Mouse (Mus musculus): ENCODE measurements around the gene Gm9945. TPM values are rescaled to one million over a fixed set of nuclear protein-coding genes. Genes with fewer than 3 reads are reported as not detected.

Gm9945 gene
- total RNA-seq, 4 experiments from 2014 or later = 1.8 to 4.9 (median 2.8) TPM

GRCm38 (mm10) chr11:53461727-53462126 is 18.2 kb upstream of the Gm9945 start:
- no peak for DNase-seq (ENCODE audit: low spot score in 2 of 2)

- no peak for DNase-seq (ENCODE audit: low spot score in 2 of 2)
These were observed 16.2 kb upstream of the Gm9945 start for GRCm38 (mm10) chr11:53463551-53464424.

- peak; percentile 77 to 82 for DNase-seq (ENCODE audit: low spot score in 2 of 2)
These were observed 13.6 kb upstream of the Gm9945 start for GRCm38 (mm10) chr11:53466231-53466971.

- DNase-seq (ENCODE audit: low spot score in 2 of 2) = no peak
These were observed 10.5 kb upstream of the Gm9945 start for GRCm38 (mm10) chr11:53469294-53469967.

- DNase-seq (ENCODE audit: low spot score in 2 of 2) = peak; percentile 90 to 96
These were observed 9.8 kb upstream of the Gm9945 start, which contains the start of gene Gm9837 for GRCm38 (mm10) chr11:53469968-53470695. Gene Gm9837 (minus strand): TSS chr11:53470479.

- no peak for DNase-seq (ENCODE audit: low spot score in 2 of 2)
These were observed 7.3 kb upstream of the Gm9945 start for GRCm38 (mm10) chr11:53472709-53473108.

DNA sequence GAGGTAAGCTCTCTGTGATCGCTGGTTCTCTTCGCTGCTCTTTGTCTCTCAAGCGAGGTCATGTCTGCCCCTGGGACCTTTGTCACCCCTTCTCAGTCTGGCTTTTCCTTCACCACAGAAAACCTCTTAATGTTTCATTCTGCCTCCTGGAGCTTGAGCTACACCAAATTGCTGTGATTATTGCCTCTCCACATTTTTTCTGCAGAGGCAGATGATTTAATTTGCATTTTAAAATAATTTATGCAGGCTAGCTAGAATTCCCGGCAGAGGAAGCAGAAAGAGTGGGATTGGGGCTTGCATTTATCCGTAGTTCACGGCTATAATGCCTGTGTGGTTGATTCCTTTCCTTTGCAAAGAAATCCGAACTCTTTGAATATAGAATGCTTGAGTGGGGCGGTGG is 4.3 kb upstream of the Gm9945 start:
- no peak for DNase-seq (ENCODE audit: low spot score in 2 of 2)

GRCm38 (mm10) chr11:53477833-53478232 is 2.1 kb upstream of the Gm9945 start:
- no peak for DNase-seq (ENCODE audit: low spot score in 2 of 2)

DNA sequence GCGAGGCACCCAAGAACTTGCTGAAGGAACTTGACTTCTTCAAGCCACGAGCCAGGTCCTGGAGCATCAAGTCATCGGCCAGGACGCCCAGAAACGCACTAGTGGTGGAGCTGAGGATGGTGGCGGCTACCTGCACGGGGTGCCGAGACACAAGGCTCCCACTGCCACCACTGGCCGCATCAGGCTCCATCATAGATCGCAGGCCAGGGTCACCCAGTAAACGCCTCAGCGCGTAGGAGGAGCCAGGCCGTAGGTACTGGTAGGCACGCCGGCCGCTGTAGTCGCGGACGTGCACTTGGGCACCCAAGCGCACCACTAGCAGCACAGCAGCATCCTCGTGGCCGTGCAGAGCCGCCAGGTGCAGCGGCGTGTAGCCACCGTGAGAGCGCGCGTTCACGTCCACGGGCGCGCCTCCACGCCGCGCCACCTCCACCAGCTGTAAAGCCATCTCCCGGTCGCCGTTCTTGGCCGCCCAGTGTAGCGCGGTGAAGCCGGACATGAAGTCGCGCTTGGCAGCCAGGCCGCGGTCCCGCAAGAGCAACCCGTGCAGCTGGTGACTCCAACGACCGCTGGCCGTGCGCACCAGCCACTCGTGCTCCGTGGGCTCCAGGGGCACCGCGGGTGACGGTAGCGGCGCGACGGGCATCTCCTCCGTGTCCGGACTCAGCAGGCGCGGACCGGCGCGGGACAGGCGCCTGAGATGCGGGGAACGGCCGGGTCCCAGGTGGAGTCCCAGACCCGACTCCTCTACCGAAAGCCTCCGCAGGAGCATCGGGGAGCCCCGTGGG is 1.4 kb upstream of the Gm9945 start:
- no peak for DNase-seq (ENCODE audit: low spot score in 2 of 2)

- DNase-seq (ENCODE audit: low spot score in 2 of 2) = no peak
These were observed 689 bp upstream of the Gm9945 start for GRCm38 (mm10) chr11:53479171-53479782.

DNA sequence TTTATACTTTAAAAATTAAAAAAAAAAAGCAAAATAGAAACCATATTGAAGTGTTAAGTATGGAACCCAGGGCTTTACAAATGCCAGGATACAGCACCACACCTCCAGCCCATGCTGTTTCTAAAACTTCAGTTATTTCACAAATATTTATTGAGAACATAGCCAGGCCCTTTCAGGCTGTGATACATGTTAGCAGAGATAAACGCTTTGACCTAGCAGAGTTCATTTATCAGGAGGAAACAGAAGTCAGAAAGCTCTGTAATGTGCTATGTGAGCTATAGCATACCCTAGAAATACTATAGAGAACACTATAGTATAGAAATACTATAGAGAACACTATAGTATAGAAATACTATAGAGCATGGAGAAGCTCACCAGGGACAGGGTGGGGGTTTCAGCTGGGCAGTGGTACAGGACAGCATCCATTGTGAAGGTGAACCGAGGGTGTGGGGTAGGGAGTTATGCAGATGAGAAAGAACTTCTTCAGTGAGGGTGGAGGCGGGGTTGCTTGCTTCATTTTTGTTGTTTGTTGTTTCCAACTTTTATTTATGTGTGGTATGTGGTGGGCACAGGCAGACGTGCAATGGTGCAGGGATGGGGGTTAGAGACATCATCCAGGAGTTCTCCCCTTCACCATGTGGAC is 1.2 kb downstream of the Gm9945 start:
- no peak for DNase-seq (ENCODE audit: low spot score in 2 of 2)

DNA sequence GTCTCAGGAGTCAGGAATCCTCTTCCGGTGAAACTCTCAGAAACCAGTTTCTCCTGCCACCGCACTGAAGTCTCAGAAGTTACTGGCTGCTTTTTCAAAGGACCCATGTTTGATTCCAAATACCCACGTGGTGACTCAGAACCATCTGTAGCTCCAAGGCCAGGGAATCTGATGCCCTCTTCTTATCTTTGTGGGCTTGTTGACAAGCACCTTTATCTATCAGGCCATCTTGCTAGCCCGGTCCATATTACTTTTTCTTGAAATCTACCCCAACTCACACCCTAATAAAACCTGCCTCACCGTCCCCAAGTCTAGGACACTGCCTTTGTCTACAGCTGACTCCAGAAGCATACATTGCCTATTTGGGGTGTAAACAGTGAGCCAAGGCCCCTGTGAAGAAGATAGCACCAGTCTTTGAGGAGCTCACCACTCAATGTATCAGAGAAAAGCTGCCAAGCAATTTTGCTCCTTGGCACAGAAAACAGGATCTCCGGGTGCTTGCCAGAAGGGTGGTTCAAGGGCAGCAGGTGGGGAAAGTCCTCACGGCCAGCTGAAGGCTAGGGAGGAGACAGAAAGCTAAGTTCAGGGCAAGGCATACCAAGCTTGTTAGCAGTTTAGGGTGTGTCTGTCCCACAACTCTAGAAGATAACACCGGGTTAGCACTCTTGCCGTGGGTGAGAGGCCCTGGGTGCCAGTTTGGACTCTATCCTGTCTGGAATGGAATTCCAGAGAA is 3.4 kb downstream of the Gm9945 start:
- DNase-seq (ENCODE audit: low spot score in 2 of 2) = no peak

DNA sequence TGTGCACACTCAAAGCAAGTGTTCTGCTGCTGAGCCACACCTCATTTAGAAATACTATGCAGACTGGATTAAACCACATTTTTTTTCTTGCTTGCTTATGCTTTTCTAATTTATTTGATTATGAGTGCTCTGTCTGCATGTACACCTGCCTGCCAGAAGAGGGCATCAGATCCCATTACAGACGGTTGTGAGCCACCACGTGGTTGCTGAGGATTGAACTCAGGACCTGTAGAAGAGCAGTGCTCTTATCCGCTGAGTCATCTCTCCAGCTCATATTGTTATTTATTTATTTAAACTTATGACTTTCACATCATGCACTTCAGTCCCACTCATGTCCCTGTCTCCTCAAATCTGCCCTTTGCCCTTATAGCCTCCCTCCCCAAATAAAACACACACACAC is 5.8 kb downstream of the Gm9945 start:
- DNase-seq (ENCODE audit: low spot score in 2 of 2) = no peak

DNA sequence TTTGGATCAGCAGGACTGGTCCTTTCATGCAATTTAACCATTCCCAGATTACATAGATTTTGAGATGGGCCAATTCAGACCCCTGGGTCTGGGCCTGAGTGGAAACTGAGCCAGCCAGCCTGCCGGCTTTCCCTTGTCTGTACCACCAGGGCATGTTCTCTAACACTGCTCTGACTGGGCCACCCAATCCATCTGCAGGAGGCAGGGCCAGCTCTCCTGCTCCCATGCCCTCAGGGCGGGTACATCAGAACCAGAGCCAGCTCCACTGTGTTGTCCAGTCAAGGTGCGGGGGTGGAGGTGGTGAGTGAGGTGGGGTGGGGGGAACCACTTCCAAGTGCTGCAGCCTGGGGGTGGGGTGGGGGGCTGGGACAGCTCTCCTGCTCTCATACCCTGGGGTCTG is 6.4 kb downstream of the Gm9945 start:
- no peak for DNase-seq (ENCODE audit: low spot score in 2 of 2)

GRCm38 (mm10) chr11:53486822-53487594 is 7.0 kb downstream of the Gm9945 start:
- no peak for DNase-seq (ENCODE audit: low spot score in 2 of 2)

DNA sequence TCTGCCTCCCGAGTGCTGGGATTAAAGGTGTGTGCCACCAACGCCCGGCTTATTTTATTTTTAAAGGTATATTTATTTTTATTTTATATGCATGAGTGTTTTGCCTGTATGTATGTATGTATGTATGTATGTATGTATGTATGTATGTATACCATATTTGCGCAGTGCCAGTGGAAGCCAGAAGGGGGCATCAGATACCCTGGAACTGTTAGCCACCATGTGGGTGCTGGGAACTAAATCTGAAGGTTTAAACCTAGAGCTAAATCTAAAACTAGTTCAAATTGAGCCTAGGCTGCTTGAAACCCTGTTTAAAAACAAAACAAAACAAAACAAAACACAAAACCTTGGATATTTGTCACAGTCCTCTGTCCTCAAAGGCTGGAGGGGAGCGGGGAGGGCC is 9.0 kb downstream of the Gm9945 start:
- no peak for DNase-seq (ENCODE audit: low spot score in 2 of 2)

GRCm38 (mm10) chr11:53489421-53489820 is 9.5 kb downstream of the Gm9945 start:
- no peak for DNase-seq (ENCODE audit: low spot score in 2 of 2)

- DNase-seq (ENCODE audit: low spot score in 2 of 2) = peak in 1 of 2 experiments; percentile 58
These were observed 12.0 kb downstream of the Gm9945 start for GRCm38 (mm10) chr11:53491954-53492401.

Data from layer of hippocampus, adult 8-10 months (tissue).